Mouse (Mus musculus) heart, postnatal 0 days (tissue): ENCODE results near the gene 5730596B20Rik. TPM values are rescaled to one million over a fixed set of nuclear protein-coding genes. Genes with fewer than 3 reads are reported as not detected.

ENCODE experiments used
- ATAC-seq: fragments of 200-750 bp; cut with Nextera tagmentation; 2 replicates; pipeline ENCODE4 v1.8.0; 2017; ENCODE audit warnings: low read depth, moderate number of reproducible peaks, moderate library complexity; ENCODE audit not compliant: insufficient read depth
- DNase-seq: peaks from one replicate; pipeline ENCODE4 v3.0.0-alpha.2; 2016; ENCODE audit warnings: low spot score
- H3K27ac ChIP-seq: fragments of 300-500 bp; sonication (generic); 2 replicates; pipeline ENCODE4 v1.5.1; 2014; ENCODE audit warnings: low read depth, mild to moderate bottlenecking
- H3K27me3 ChIP-seq: fragments of 300-500 bp; sonication (generic); 2 replicates; pipeline ENCODE4 v1.6.1; 2014; ENCODE audit warnings: low read length, mixed read lengths; ENCODE audit not compliant: control insufficient read depth, insufficient read depth
- H3K36me3 ChIP-seq: fragments of 300-500 bp; sonication (generic); replicated peaks from 2 replicates; pipeline ENCODE4 v1.6.1; 2014; ENCODE audit warnings: low read length, mixed read lengths; ENCODE audit not compliant: control insufficient read depth, insufficient read depth
- H3K4me1 ChIP-seq: fragments of 300-500 bp; sonication (generic); 2 replicates; pipeline ENCODE4 v1.6.1; 2014; ENCODE audit warnings: antibody characterized with exemption; ENCODE audit not compliant: control insufficient read depth, insufficient read depth
- H3K4me2 ChIP-seq: fragments of 300-500 bp; sonication (generic); 2 replicates; pipeline ENCODE4 v1.6.1; 2014; ENCODE audit warnings: low read depth, mild to moderate bottlenecking, low read length, moderate library complexity
- H3K4me3 ChIP-seq: fragments of 300-500 bp; sonication (generic); 2 replicates; pipeline ENCODE4 v1.5.1; 2014; ENCODE audit warnings: low read depth, low read length
- H3K9ac ChIP-seq: fragments of 300-500 bp; sonication (generic); replicated peaks from 2 replicates; pipeline ENCODE4 v1.6.1; 2014; ENCODE audit warnings: low read depth, low read length, mixed read lengths
- H3K9me3 ChIP-seq: fragments of 300-500 bp; sonication (generic); replicated peaks from 2 replicates; pipeline ENCODE4 v1.6.1; 2016; ENCODE audit warnings: low read length; ENCODE audit not compliant: control insufficient read depth
- CTCF ChIP-seq: IDR thresholded peaks from 2 replicates; pipeline ENCODE4 v1.5.1; 2016; ENCODE audit warnings: antibody characterized with exemption, control low read depth, low read depth
- EP300 ChIP-seq: IDR thresholded peaks from 2 replicates; pipeline ENCODE4 v1.6.1; 2016; ENCODE audit warnings: antibody characterized with exemption, low read depth
- WGBS: fragments of 180-500 bp; shearing (Covaris S2); extraction: QIAGEN DNeasy Blood & Tissue Kit; methylation state at CpG from one replicate; pipeline ENCODE4 v1.1.7; 2014; 5-methylcytosine and 5-hydroxymethylcytosine counted together
- polyA plus RNA-seq: library from polyadenylated mRNA; unstranded; fragments of >200 nt; fragmentation: Nextera tagmentation; extraction: Ambion mirVana; gene quantifications from 2 replicates; pipeline ENCODE4 v1.2.1, GENCODE M21; 2015
- total RNA-seq: library from RNA; depleted of rRNA; stranded (reverse); fragments of >200 nt; gene quantifications from 2 replicates; pipeline ENCODE4 v1.2.3, GENCODE M21; 2014; ENCODE audit warnings: low replicate concordance

The 5730596B20Rik gene
- total and polyA plus RNA-seq, 2 experiments from 2014 or later, result 0.03 to 0.84 TPM

- Histone ChIP-seq H3K9me3 (no peaks in the 10 kb centered on the region), H3K4me1 (0 out of 2 replicates have a peak, but pooled peaks cover 3% of the 10 kb centered on the region), H3K4me2 (no peak overlapping the region), H3K9ac (no peak overlapping the region), H3K27me3 (peaks cover 99% of the 10 kb centered on the region), H3K4me3 (no peak overlapping the region), H3K27ac (no peak overlapping the region), H3K36me3 (no peaks in the 10 kb centered on the region)
- no peak for DNase-seq
- 13% methylated on average over 4 of the region's 4 CpGs for WGBS
- ATAC-seq, result no peak
- TF ChIP-seq CTCF, result no peak
- no peak for TF ChIP-seq EP300
Measured at GRCm38 (mm10) chr6:52171331-52171730, 6.0 kb upstream of the 5730596B20Rik start.

- Histone ChIP-seq H3K27me3 (peaks cover 99% of the 10 kb centered on the region), H3K4me2 (peak overlapping the region; percentile 32), H3K9me3 (no peaks in the 10 kb centered on the region), H3K4me3 (peak overlapping the region; percentile 19), H3K27ac (no peak overlapping the region; the same call in 1 of the 2 replicates), H3K9ac (no peak overlapping the region), H3K36me3 (no peaks in the 10 kb centered on the region), H3K4me1 (0 out of 2 replicates have a peak, but pooled peaks cover 3% of the 10 kb centered on the region)
- no peak for ATAC-seq
- 17% methylated on average over 7 of the region's 7 CpGs for WGBS
- DNase-seq, result no peak
- no peak for TF ChIP-seq EP300
- no peak for TF ChIP-seq CTCF
Measured at GRCm38 (mm10) chr6:52171938-52172337, 5.4 kb upstream of the 5730596B20Rik start.

- Histone ChIP-seq H3K27ac (no peak overlapping the region; the same call in 1 of the 2 replicates), H3K27me3 (peaks cover 99% of the 10 kb centered on the region), H3K9me3 (no peaks in the 10 kb centered on the region), H3K4me2 (peak overlapping the region; percentile 32), H3K4me1 (0 out of 2 replicates have a peak, but pooled peaks cover 3% of the 10 kb centered on the region), H3K9ac (no peak overlapping the region), H3K36me3 (no peaks in the 10 kb centered on the region), H3K4me3 (peak overlapping the region; percentile 19)
- DNase-seq (no peak), ATAC-seq (peak; percentile 52; the same call in 1 of the 2 replicates)
- WGBS, result 2% methylated on average over 35 of the region's 35 CpGs
- TF ChIP-seq EP300 (no peak), CTCF (no peak)
Measured at GRCm38 (mm10) chr6:52172501-52172900, 4.8 kb upstream of the 5730596B20Rik start.

- no peak for TF ChIP-seq CTCF
- no peak for TF ChIP-seq EP300
Measured at GRCm38 (mm10) chr6:52173648-52174047, 3.6 kb upstream of the 5730596B20Rik start.

GRCm38 (mm10) chr6:52174968-52175751, 2.1 kb upstream of the 5730596B20Rik start:
- no peak for TF ChIP-seq CTCF
- TF ChIP-seq EP300, result no peak
- Histone ChIP-seq H3K9me3 (no peaks in the 10 kb centered on the region), H3K27ac (peak overlapping the region; percentile 67), H3K4me1 (0 out of 2 replicates have a peak, but pooled peaks cover 3% of the 10 kb centered on the region), H3K4me3 (peak overlapping the region; percentile 43), H3K36me3 (no peaks in the 10 kb centered on the region), H3K4me2 (peak overlapping the region; percentile 44), H3K27me3 (peaks cover 99% of the 10 kb centered on the region), H3K9ac (peak overlapping the region; percentile 44; the same call in 1 of the 2 replicates)
- ATAC-seq (no peak), DNase-seq (no peak)
- WGBS, result 2% methylated on average over 41 of the region's 41 CpGs

More at GRCm38 (mm10) chr6:52173648-52174047, 3.6 kb upstream of the 5730596B20Rik start:
- no peak for DNase-seq
- Histone ChIP-seq H3K27me3 (peaks cover 99% of the 10 kb centered on the region), H3K9me3 (no peaks in the 10 kb centered on the region), H3K27ac (no peak overlapping the region), H3K4me2 (no peak overlapping the region), H3K36me3 (no peaks in the 10 kb centered on the region), H3K4me1 (0 out of 2 replicates have a peak, but pooled peaks cover 3% of the 10 kb centered on the region), H3K4me3 (no peak overlapping the region), H3K9ac (no peak overlapping the region)
- ATAC-seq, result no peak
- 7% methylated on average over 4 of the region's 4 CpGs for WGBS
